Mouse (Mus musculus): ENCODE data around the gene Uvrag. TPM values are rescaled to one million over a fixed set of nuclear protein-coding genes. Genes with fewer than 3 reads are reported as not detected.

Uvrag gene
- polyA plus RNA-seq, 2 experiments = 9.8 to 16.2 TPM

GRCm38 (mm10) chr7:99177386-99177785, 36.4 kb upstream of the Uvrag start:
- ATAC-seq (ENCODE audit: low FRiP score, low read depth) = no peak
- H3K36me3 ChIP-seq (ENCODE audit: control insufficient read depth, insufficient read depth, low read length) = no peaks in the 10 kb centered on the region
- no peak overlapping the region for H3K9ac ChIP-seq (ENCODE audit: low read depth, low read length, severe bottlenecking)
- peaks cover 3% of the 10 kb centered on the region; the same call in 1 of the 2 replicates for H3K4me1 ChIP-seq (ENCODE audit: control insufficient read depth, insufficient read depth, low read length)
- no peak overlapping the region for H3K4me2 ChIP-seq (replicated peaks; ENCODE audit: low read depth, low read length, severe bottlenecking)
- no peak overlapping the region for H3K27ac ChIP-seq (replicated peaks; ENCODE audit: low read depth, low read length)
- TF ChIP-seq POLR2A (IDR thresholded peaks at IDR 0.05; ENCODE audit: borderline replicate concordance, extremely low read depth, insufficient read depth, insufficient read length) = no peak
- no peak overlapping the region for H3K4me3 ChIP-seq (replicated peaks; ENCODE audit: low read length)
- no peak for DNase-seq (ENCODE audit: low spot score)
- no peaks in the 10 kb centered on the region for H3K9me3 ChIP-seq (ENCODE audit: control insufficient read depth, low read length)
- H3K27me3 ChIP-seq (ENCODE audit: control insufficient read depth, insufficient read depth, low read length) = no peaks in the 10 kb centered on the region
- 82% methylated on average over 5 of the region's 5 CpGs for WGBS

- TF ChIP-seq POLR2A (IDR thresholded peaks at IDR 0.05; ENCODE audit: borderline replicate concordance, extremely low read depth, insufficient read depth, insufficient read length) = no peak
- H3K4me2 ChIP-seq (replicated peaks; ENCODE audit: low read depth, low read length, severe bottlenecking) = no peak overlapping the region
- no peaks in the 10 kb centered on the region for H3K27me3 ChIP-seq (ENCODE audit: control insufficient read depth, insufficient read depth, low read length)
- no peak for ATAC-seq (ENCODE audit: low FRiP score, low read depth)
- no peaks in the 10 kb centered on the region for H3K9me3 ChIP-seq (ENCODE audit: control insufficient read depth, low read length)
- no peaks in the 10 kb centered on the region for H3K36me3 ChIP-seq (ENCODE audit: control insufficient read depth, insufficient read depth, low read length)
- no peak for DNase-seq (ENCODE audit: low spot score)
- no peak overlapping the region for H3K9ac ChIP-seq (ENCODE audit: low read depth, low read length, severe bottlenecking)
- 85% methylated on average over 9 of the region's 9 CpGs for WGBS
- H3K4me1 ChIP-seq (ENCODE audit: control insufficient read depth, insufficient read depth, low read length) = peaks cover 3% of the 10 kb centered on the region; the same call in 1 of the 2 replicates
- no peak overlapping the region for H3K27ac ChIP-seq (replicated peaks; ENCODE audit: low read depth, low read length)
- no peak overlapping the region for H3K4me3 ChIP-seq (replicated peaks; ENCODE audit: low read length)
Measured at GRCm38 (mm10) chr7:99175666-99176065, 34.7 kb upstream of the Uvrag start.

GRCm38 (mm10) chr7:99175118-99175517, 34.2 kb upstream of the Uvrag start:
- no peaks in the 10 kb centered on the region for H3K9me3 ChIP-seq (ENCODE audit: control insufficient read depth, low read length)
- H3K36me3 ChIP-seq (ENCODE audit: control insufficient read depth, insufficient read depth, low read length) = no peaks in the 10 kb centered on the region
- no peak overlapping the region for H3K4me2 ChIP-seq (replicated peaks; ENCODE audit: low read depth, low read length, severe bottlenecking)
- H3K27me3 ChIP-seq (ENCODE audit: control insufficient read depth, insufficient read depth, low read length) = no peaks in the 10 kb centered on the region
- DNase-seq (ENCODE audit: low spot score) = no peak
- H3K9ac ChIP-seq (ENCODE audit: low read depth, low read length, severe bottlenecking) = no peak overlapping the region
- no peak for TF ChIP-seq POLR2A (IDR thresholded peaks at IDR 0.05; ENCODE audit: borderline replicate concordance, extremely low read depth, insufficient read depth, insufficient read length)
- no peak for ATAC-seq (ENCODE audit: low FRiP score, low read depth)
- H3K27ac ChIP-seq (replicated peaks; ENCODE audit: low read depth, low read length) = no peak overlapping the region
- WGBS = 73% methylated on average over 11 of the region's 11 CpGs
- H3K4me3 ChIP-seq (replicated peaks; ENCODE audit: low read length) = no peak overlapping the region
- H3K4me1 ChIP-seq (ENCODE audit: control insufficient read depth, insufficient read depth, low read length) = peaks cover 3% of the 10 kb centered on the region; the same call in 1 of the 2 replicates

GRCm38 (mm10) chr7:99174006-99174405, 33.1 kb upstream of the Uvrag start:
- no peak for ATAC-seq (ENCODE audit: low FRiP score, low read depth)
- DNase-seq (ENCODE audit: low spot score) = no peak
- H3K27me3 ChIP-seq (ENCODE audit: control insufficient read depth, insufficient read depth, low read length) = no peaks in the 10 kb centered on the region
- H3K36me3 ChIP-seq (ENCODE audit: control insufficient read depth, insufficient read depth, low read length) = no peaks in the 10 kb centered on the region
- 83% methylated on average over 4 of the region's 4 CpGs for WGBS
- H3K9me3 ChIP-seq (ENCODE audit: control insufficient read depth, low read length) = no peaks in the 10 kb centered on the region
- H3K4me3 ChIP-seq (replicated peaks; ENCODE audit: low read length) = no peak overlapping the region
- H3K4me1 ChIP-seq (ENCODE audit: control insufficient read depth, insufficient read depth, low read length) = peaks cover 3% of the 10 kb centered on the region; the same call in 1 of the 2 replicates
- H3K27ac ChIP-seq (replicated peaks; ENCODE audit: low read depth, low read length) = no peak overlapping the region
- H3K4me2 ChIP-seq (replicated peaks; ENCODE audit: low read depth, low read length, severe bottlenecking) = no peak overlapping the region
- no peak for TF ChIP-seq POLR2A (IDR thresholded peaks at IDR 0.05; ENCODE audit: borderline replicate concordance, extremely low read depth, insufficient read depth, insufficient read length)
- no peak overlapping the region for H3K9ac ChIP-seq (ENCODE audit: low read depth, low read length, severe bottlenecking)

DNA sequence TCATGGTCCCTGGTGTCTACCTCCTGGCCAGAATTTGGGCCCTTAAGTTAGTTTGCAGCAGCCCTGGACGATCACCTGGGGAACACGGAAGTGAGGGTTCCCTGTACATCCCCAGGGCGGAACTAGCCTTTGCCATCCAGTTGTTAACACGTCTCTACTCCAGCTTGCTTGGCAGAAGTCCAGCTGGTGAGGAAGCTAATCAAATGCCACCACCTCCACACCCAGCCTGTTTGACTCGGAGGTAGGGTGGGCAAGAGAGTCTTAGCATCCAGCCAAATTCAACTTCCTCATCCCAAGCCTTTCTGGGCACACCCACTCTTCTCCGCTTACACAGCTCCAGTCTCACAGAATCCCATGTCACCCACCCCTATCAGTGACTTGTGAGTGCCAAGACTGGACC, 32.0 kb upstream of the Uvrag start:
- Histone ChIP-seq H3K9me3 (ENCODE audit: control insufficient read depth, low read length) (no peaks in the 10 kb centered on the region), H3K9ac (ENCODE audit: low read depth, low read length, severe bottlenecking) (no peak overlapping the region), H3K27ac (replicated peaks; ENCODE audit: low read depth, low read length) (no peak overlapping the region), H3K4me1 (ENCODE audit: control insufficient read depth, insufficient read depth, low read length) (peaks cover 3% of the 10 kb centered on the region; the same call in 1 of the 2 replicates), H3K4me2 (replicated peaks; ENCODE audit: low read depth, low read length, severe bottlenecking) (no peak overlapping the region), H3K4me3 (replicated peaks; ENCODE audit: low read length) (no peak overlapping the region), H3K36me3 (ENCODE audit: control insufficient read depth, insufficient read depth, low read length) (no peaks in the 10 kb centered on the region), H3K27me3 (ENCODE audit: control insufficient read depth, insufficient read depth, low read length) (no peaks in the 10 kb centered on the region)
- no peak for TF ChIP-seq POLR2A (IDR thresholded peaks at IDR 0.05; ENCODE audit: borderline replicate concordance, extremely low read depth, insufficient read depth, insufficient read length)
- WGBS = 60% methylated on average over 6 of the region's 6 CpGs
- no peak for DNase-seq (ENCODE audit: low spot score)
- ATAC-seq (ENCODE audit: low FRiP score, low read depth) = no peak
